Mouse (Mus musculus) heart, embryonic 13.5 days (tissue): Measurements from ENCODE around the gene Pcolce. TPM values are rescaled to one million over a fixed set of nuclear protein-coding genes. Genes with fewer than 3 reads are reported as not detected.
"Not testable (repeated sequence)": the region's sequence is repeated elsewhere in the genome, so short reads cannot be mapped to it uniquely, and the experiment has no call there.

Experiments
- ATAC-seq: fragments of 200-750 bp; cut with Nextera tagmentation; 2 replicates; pipeline ENCODE4 v1.8.0; 2017; ENCODE audit warnings: moderate TSS enrichment; ENCODE audit not compliant: insufficient number of reproducible peaks, low FRiP score, low TSS enrichment; ENCODE audit errors: extremely low read depth
- H3K27ac ChIP-seq: fragments of 300-500 bp; sonication (generic); replicated peaks from 2 replicates; pipeline ENCODE4 v1.5.1; 2015; ENCODE audit warnings: moderate library complexity, mild to moderate bottlenecking, inconsistent platforms
- H3K27me3 ChIP-seq: fragments of 300-500 bp; sonication (generic); replicated peaks from 2 replicates; pipeline ENCODE4 v1.6.1; 2015; ENCODE audit warnings: mild to moderate bottlenecking, inconsistent platforms
- H3K36me3 ChIP-seq: fragments of 300-500 bp; sonication (generic); 2 replicates; pipeline ENCODE4 v1.6.1; 2015; ENCODE audit warnings: mild to moderate bottlenecking, inconsistent platforms
- H3K4me1 ChIP-seq: fragments of 300-500 bp; sonication (generic); 2 replicates; pipeline ENCODE4 v1.6.1; 2015; ENCODE audit warnings: inconsistent platforms
- H3K4me2 ChIP-seq: fragments of 300-500 bp; sonication (generic); 2 replicates; pipeline ENCODE4 v1.6.1; 2015; ENCODE audit warnings: inconsistent platforms, mild to moderate bottlenecking, moderate library complexity
- H3K4me3 ChIP-seq: fragments of 300-500 bp; sonication (generic); 2 replicates; pipeline ENCODE4 v1.5.1; 2015; ENCODE audit warnings: moderate library complexity, mild to moderate bottlenecking, inconsistent platforms
- H3K9ac ChIP-seq: fragments of 300-500 bp; sonication (generic); 2 replicates; pipeline ENCODE4 v1.6.1; 2015; ENCODE audit warnings: inconsistent platforms, mild to moderate bottlenecking, moderate library complexity
- H3K9me3 ChIP-seq: fragments of 300-500 bp; sonication (generic); 2 replicates; pipeline ENCODE4 v1.6.1; 2016; ENCODE audit warnings: inconsistent platforms
- WGBS: fragments of 180-500 bp; shearing (Covaris S2); methylation state at CpG from one replicate; pipeline ENCODE4 v1.1.7; 2015; ENCODE audit warnings: mixed read lengths; 5-methylcytosine and 5-hydroxymethylcytosine counted together
- polyA plus RNA-seq: library from polyadenylated mRNA; unstranded; fragments of >200 nt; fragmentation: Nextera tagmentation; extraction: Ambion mirVana; gene quantifications from 2 replicates; pipeline ENCODE4 v1.2.1, GENCODE M21; 2015

Pcolce gene
- polyA plus RNA-seq, 1 experiment from 2014 or later = 113 TPM

DNA sequence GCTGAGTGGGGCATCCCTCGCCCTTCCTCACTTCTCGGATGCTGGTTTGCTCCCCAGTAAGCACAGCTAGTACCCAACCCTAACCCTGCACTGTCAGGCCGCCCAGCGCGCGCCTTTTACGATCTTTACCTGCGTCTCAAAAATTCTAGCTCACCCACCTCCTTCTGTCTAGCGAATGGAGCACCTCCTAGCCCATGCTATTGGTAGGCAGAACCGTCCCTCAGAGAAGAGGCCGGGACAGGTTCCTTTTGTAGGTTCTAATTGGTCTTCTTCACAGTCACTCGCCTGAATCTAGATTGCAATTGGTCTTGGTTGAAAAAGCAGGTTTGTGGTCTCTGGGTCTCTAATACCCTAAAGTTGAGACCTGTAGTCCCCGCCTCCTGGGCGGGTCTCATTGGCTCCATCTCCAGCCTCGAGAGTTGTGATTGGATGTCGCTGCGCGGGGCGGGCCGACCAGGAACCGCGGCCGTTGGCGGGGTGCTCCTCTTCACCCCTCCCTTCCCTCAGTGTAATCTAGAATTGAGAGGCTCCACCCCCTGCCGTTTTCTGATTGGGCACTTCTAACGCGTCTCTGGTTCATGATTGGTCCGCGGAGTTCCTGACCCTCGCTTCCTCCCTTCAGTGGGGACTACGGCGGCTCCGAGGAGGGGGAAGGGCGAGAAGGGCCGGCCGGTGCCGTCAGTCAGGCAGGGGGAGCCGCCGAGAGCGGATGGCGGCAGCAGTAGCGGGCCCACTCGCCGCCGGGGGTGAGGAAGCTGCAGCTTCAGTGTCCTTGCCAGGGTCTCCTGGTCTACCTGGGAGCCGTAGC lies 15.1 kb upstream of the Pcolce start, which contains the start of the genes Fbxo24, Lrch4 and Gm20605:
Fbxo24 (minus strand) TSS at position 505 of the 808 bp plus-strand sequence.
Lrch4 (plus strand) TSS at position 624 of the 808 bp plus-strand sequence.
Gm20605 (plus strand) TSS at position 678 of the 808 bp plus-strand sequence.
- WGBS = under 1% methylated on average over 46 of the region's 46 CpGs

DNA sequence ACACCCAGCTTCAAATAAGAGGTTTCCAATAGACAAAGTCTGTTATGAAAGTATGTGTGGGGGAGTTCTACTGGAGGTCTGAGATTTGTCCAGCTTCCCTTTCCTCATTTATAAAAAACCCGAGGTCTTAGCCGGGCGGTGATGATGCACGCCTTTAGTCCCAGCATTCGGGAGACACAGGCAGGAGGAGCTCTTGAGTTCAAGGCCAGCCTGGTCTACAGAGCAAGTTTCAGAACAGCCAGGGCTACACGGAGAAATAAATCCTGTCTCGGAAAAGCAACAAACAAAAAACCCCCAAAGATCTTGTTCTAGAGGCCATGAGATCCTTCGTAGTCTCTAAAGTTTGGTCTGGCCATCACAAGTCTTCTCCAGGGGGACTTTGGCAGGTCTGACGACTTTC lies 14.4 kb upstream of the Pcolce start:
- peaks cover 9% of the 10 kb centered on the region for H3K36me3 ChIP-seq

More for the DNA sequence above, 15.1 kb upstream of the Pcolce start, which contains the start of the genes Fbxo24, Lrch4 and Gm20605:
- Histone ChIP-seq H3K27me3 (no peaks in the 10 kb centered on the region), H3K9ac (peak within 1 kb of the TSS; percentile 94), H3K27ac (peak within 1 kb of the TSS; percentile 94), H3K4me3 (peak within 1 kb of the TSS; percentile 96), H3K4me2 (peak within 1 kb of the TSS; percentile 96), H3K36me3 (peaks cover 16% of the 10 kb centered on the region), H3K4me1 (peaks cover 41% of the 10 kb centered on the region), H3K9me3 (no peaks in the 10 kb centered on the region)
- peak; percentile 95 for ATAC-seq

DNA sequence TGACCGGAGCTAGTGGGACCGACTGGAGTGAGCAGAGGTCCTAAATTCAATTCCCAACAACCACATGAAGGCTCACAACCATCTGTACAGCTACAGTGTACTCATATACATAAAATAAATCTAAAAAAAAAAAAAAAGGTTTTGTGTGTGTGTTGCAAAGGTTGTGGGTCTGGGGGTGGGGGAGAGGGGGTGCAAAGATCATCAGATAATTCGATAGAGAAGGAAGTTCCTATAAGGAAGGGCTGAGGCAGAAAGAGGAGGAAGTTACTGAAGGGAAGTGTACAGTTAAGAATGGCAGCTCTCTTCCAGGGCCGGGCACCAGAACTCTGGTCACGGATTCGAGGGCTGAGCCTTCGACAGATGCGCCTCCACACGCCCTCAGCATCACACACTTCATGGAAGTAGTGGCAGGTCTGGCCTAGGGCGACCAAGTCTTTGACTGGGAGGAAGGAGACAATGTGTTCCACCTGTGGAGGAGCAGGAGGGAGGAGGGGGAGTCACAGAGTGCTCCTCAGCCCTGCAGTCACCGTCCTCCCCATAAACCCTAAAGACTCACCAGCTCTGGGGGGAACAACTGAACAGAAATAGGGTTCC lies 10.4 kb upstream of the Pcolce start:
- WGBS = 71% methylated on average over 11 of the region's 11 CpGs
- no peak for ATAC-seq
- H3K9ac ChIP-seq = no peak overlapping the region
- no peaks in the 10 kb centered on the region for H3K9me3 ChIP-seq
- no peak overlapping the region for H3K4me3 ChIP-seq
- no peaks in the 10 kb centered on the region for H3K36me3 ChIP-seq
- peaks cover 9% of the 10 kb centered on the region for H3K4me1 ChIP-seq
- H3K4me2 ChIP-seq = no peak overlapping the region
- peaks cover 4% of the 10 kb centered on the region; the same call in 1 of the 2 replicates for H3K27me3 ChIP-seq
- no peak overlapping the region for H3K27ac ChIP-seq

More for the DNA sequence above, 14.4 kb upstream of the Pcolce start:
- peak overlapping the region; percentile 75 for H3K4me2 ChIP-seq
- no peak for ATAC-seq
- peak overlapping the region; percentile 89 for H3K27ac ChIP-seq
- 2% methylated on average over 9 of the region's 9 CpGs for WGBS
- peak overlapping the region; percentile 96 for H3K4me3 ChIP-seq
- peak overlapping the region; percentile 83 for H3K9ac ChIP-seq
- no peaks in the 10 kb centered on the region for H3K9me3 ChIP-seq
- peaks cover 41% of the 10 kb centered on the region for H3K4me1 ChIP-seq
- no peaks in the 10 kb centered on the region for H3K27me3 ChIP-seq

- Histone ChIP-seq H3K4me2 (no peak overlapping the region), H3K27me3 (peaks cover 15% of the 10 kb centered on the region; the same call in 1 of the 2 replicates), H3K9ac (no peak overlapping the region), H3K4me3 (no peak overlapping the region), H3K9me3 (no peaks in the 10 kb centered on the region), H3K27ac (no peak overlapping the region), H3K36me3 (no peaks in the 10 kb centered on the region), H3K4me1 (peaks cover 36% of the 10 kb centered on the region)
- ATAC-seq = no peak
- WGBS = 85% methylated on average over 7 of the region's 7 CpGs
Observed at GRCm38 (mm10) chr5:137615347-137615746, 1.8 kb upstream of the Pcolce start.

- not testable (repeated sequence) for H3K9me3 ChIP-seq, ATAC-seq, H3K36me3 ChIP-seq, H3K9ac ChIP-seq, H3K4me2 ChIP-seq, H3K27ac ChIP-seq, H3K4me3 ChIP-seq
- peaks cover 15% of the 10 kb centered on the region; the same call in 1 of the 2 replicates for H3K27me3 ChIP-seq
- 87% methylated on average over 2 of the region's 2 CpGs for WGBS
- H3K4me1 ChIP-seq = peaks cover 40% of the 10 kb centered on the region
Observed at GRCm38 (mm10) chr5:137614921-137615320, 1.3 kb upstream of the Pcolce start.

DNA sequence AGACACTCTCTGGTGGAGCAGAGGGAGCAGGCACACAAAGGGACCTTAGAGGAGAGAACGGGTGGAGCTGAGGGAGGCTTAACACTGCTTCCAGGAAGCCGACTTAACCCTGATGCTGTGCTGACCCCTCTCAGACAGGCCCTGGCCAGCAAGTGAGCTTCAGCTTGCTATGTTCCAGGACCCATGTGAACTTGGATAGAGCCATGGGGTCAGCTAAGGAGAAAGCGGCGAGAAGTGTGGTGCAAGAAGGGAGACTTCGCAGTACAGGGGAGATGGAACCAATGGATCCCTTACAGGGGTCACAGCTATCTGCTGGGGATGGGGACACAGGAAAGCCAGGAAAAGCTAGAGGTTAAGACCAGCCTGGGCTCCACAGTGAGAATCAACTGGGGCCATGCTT lies 508 bp downstream of the Pcolce start:
- Histone ChIP-seq H3K9ac (peak overlapping the region; percentile 58; the same call in 1 of the 2 replicates), H3K4me3 (no peak overlapping the region), H3K27me3 (peaks cover 15% of the 10 kb centered on the region; the same call in 1 of the 2 replicates), H3K4me2 (no peak overlapping the region), H3K9me3 (no peaks in the 10 kb centered on the region), H3K4me1 (peaks cover 58% of the 10 kb centered on the region), H3K36me3 (0 out of 2 replicates have a peak, but pooled peaks cover under 1% of the 10 kb centered on the region), H3K27ac (no peak overlapping the region)
- no peak for ATAC-seq
- 74% methylated on average over 5 of the region's 5 CpGs for WGBS

DNA sequence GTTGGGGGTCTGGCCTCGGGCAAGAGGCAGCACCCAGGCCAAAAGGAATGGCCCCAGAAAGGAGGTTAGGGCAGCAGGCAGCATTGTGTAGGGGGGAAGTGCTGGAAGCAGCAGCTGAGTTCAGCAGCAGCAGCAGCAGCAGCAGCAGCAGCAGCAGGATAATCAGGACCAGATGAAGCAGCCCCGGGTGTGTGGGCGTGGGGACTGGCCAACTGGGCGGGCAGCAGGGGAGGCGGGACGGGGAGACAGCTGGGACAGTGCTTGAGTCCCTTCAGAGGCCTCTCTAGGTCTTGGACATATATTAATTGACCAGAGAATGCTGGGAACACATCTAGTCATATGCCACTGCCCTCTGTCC lies 2.4 kb downstream of the Pcolce start:
- Histone ChIP-seq H3K27ac (peak overlapping the region; percentile 95), H3K9me3 (no peaks in the 10 kb centered on the region), H3K4me1 (peaks cover 62% of the 10 kb centered on the region), H3K36me3 (peaks cover 19% of the 10 kb centered on the region), H3K4me3 (peak overlapping the region; percentile 51), H3K9ac (peak overlapping the region; percentile 83), H3K4me2 (peak overlapping the region; percentile 67), H3K27me3 (peaks cover 15% of the 10 kb centered on the region; the same call in 1 of the 2 replicates)
- whole genome bisulfite sequencing = 3% methylated on average over 6 of the region's 6 CpGs
- no peak; the same call in 1 of the 2 replicates for ATAC-seq

- peak overlapping the region; percentile 83 for H3K9ac ChIP-seq
- ATAC-seq = peak; percentile 33; the same call in 1 of the 2 replicates
- peak overlapping the region; percentile 51 for H3K4me3 ChIP-seq
- H3K27ac ChIP-seq = peak overlapping the region; percentile 95
- no peaks in the 10 kb centered on the region for H3K9me3 ChIP-seq
- 3% methylated on average over 12 of the region's 12 CpGs for WGBS
- H3K36me3 ChIP-seq = peaks cover 24% of the 10 kb centered on the region
- peaks cover 15% of the 10 kb centered on the region; the same call in 1 of the 2 replicates for H3K27me3 ChIP-seq
- peaks cover 62% of the 10 kb centered on the region for H3K4me1 ChIP-seq
- peak overlapping the region; percentile 67 for H3K4me2 ChIP-seq
Observed at GRCm38 (mm10) chr5:137610548-137611244, 2.9 kb downstream of the Pcolce start.

- ATAC-seq = no peak
- 60% methylated on average over 4 of the region's 4 CpGs for WGBS
Observed at GRCm38 (mm10) chr5:137610056-137610455, 3.5 kb downstream of the Pcolce start.

GRCm38 (mm10) chr5:137609292-137609691 lies 4.3 kb downstream of the Pcolce start:
- Histone ChIP-seq H3K4me3 (0 out of 2 replicates have a peak overlapping the region, but pooled peaks have one; percentile 31), H3K36me3 (peaks cover 38% of the 10 kb centered on the region), H3K27me3 (peaks cover 15% of the 10 kb centered on the region; the same call in 1 of the 2 replicates), H3K27ac (no peak overlapping the region), H3K4me2 (peak overlapping the region; percentile 67), H3K9ac (peak overlapping the region; percentile 72; the same call in 1 of the 2 replicates), H3K4me1 (peaks cover 62% of the 10 kb centered on the region), H3K9me3 (no peaks in the 10 kb centered on the region)
- WGBS = 62% methylated on average over 3 of the region's 3 CpGs
- ATAC-seq = no peak

More at GRCm38 (mm10) chr5:137610056-137610455, 3.5 kb downstream of the Pcolce start:
- Histone ChIP-seq H3K4me1 (peaks cover 62% of the 10 kb centered on the region), H3K36me3 (peaks cover 30% of the 10 kb centered on the region), H3K9ac (peak overlapping the region; percentile 83), H3K4me2 (peak overlapping the region; percentile 67), H3K9me3 (no peaks in the 10 kb centered on the region), H3K4me3 (peak overlapping the region; percentile 51), H3K27me3 (peaks cover 15% of the 10 kb centered on the region; the same call in 1 of the 2 replicates), H3K27ac (peak overlapping the region; percentile 95)
